Mouse (Mus musculus) midbrain, embryonic 12.5 days (tissue): ENCODE data around the gene Tinagl1. TPM values are rescaled to one million over a fixed set of nuclear protein-coding genes. Genes with fewer than 3 reads are reported as not detected.

Source experiments
- polyA plus RNA-seq: library from polyadenylated mRNA; unstranded; fragments of >200 nt; fragmentation: Nextera tagmentation; extraction: Ambion mirVana; gene quantifications from 2 replicates; pipeline ENCODE4 v1.2.1, GENCODE M21; 2016

Gene Tinagl1
- polyA plus RNA-seq, 1 experiment from 2014 or later = 7.9 TPM

Other genes with a start within 250 kb of the Tinagl1 start
- not detected in 2 replicates for gene Spocd1, start 245.9 kb downstream of the Tinagl1 start, polyA plus RNA-seq
- 7.4 and 9.8 TPM in 2 replicates for gene Adgrb2, start 190.3 kb downstream of the Tinagl1 start, polyA plus RNA-seq
- 21.0 and 28.9 TPM in 2 replicates for gene Col16a1, start 127.3 kb downstream of the Tinagl1 start, polyA plus RNA-seq
- gene Pef1, start 72.6 kb downstream of the Tinagl1 start, polyA plus RNA-seq = 65.3 and 68.4 TPM in 2 replicates
- gene Hcrtr1, start 35.8 kb downstream of the Tinagl1 start, polyA plus RNA-seq = 0.47 and 0.48 TPM in 2 replicates
- gene Gm853, start 47.3 kb upstream of the Tinagl1 start, polyA plus RNA-seq = not detected in 2 replicates
- 62.3 and 66.3 TPM in 2 replicates for gene Serinc2, start 104.1 kb upstream of the Tinagl1 start, polyA plus RNA-seq
- 28.9 and 31.8 TPM in 2 replicates for gene Fabp3, start 133.5 kb upstream of the Tinagl1 start, polyA plus RNA-seq
- 0.51 TPM in 1 of 2 replicates, not detected in the other for gene Gm10570, start 133.6 kb upstream of the Tinagl1 start, polyA plus RNA-seq
- gene Zcchc17, start 184.8 kb upstream of the Tinagl1 start, polyA plus RNA-seq = 70.4 and 71.7 TPM in 2 replicates
- 182 and 183 TPM in 2 replicates for gene Snrnp40, start 185.0 kb upstream of the Tinagl1 start, polyA plus RNA-seq